Mouse (Mus musculus) heart, adult 2 months (tissue): ENCODE data around the gene Fbxo6. TPM values are rescaled to one million over a fixed set of nuclear protein-coding genes. Genes with fewer than 3 reads are reported as not detected.

Experiments used
- DNase-seq, 2 experiments: peaks; one replicate each; pipeline ENCODE4 v3.0.0; 2021
- H3K27ac ChIP-seq: fragments of 200-600 bp; 2 replicates; pipeline ENCODE4 v1.8.1; 2022
- H3K27me3 ChIP-seq: fragments of 200-500 bp; 2 replicates; pipeline ENCODE4 v1.6.1; 2012; ENCODE audit warnings: mild to moderate bottlenecking, low read length, inconsistent platforms, mixed read lengths; ENCODE audit not compliant: control insufficient read depth, insufficient read depth
- H3K36me3 ChIP-seq: fragments of 200-500 bp; 2 replicates; pipeline ENCODE4 v1.6.1; 2012; ENCODE audit warnings: low read length, inconsistent platforms; ENCODE audit not compliant: control insufficient read depth, insufficient read depth
- H3K4me1 ChIP-seq: fragments of 200-500 bp; 2 replicates; pipeline ENCODE4 v1.6.1; 2011; ENCODE audit warnings: low read length; ENCODE audit not compliant: control insufficient read depth, insufficient read depth
- H3K4me3 ChIP-seq: fragments of 200-600 bp; 2 replicates; pipeline ENCODE4 v1.8.1; 2022
- H3K79me2 ChIP-seq: fragments of 200-500 bp; replicated peaks from 2 replicates; pipeline ENCODE4 v1.6.1; 2012; ENCODE audit warnings: mild to moderate bottlenecking, inconsistent platforms, low read length, moderate library complexity, mixed read lengths; ENCODE audit not compliant: control insufficient read depth, insufficient read depth
- H3K9ac ChIP-seq: fragments of 200-500 bp; 2 replicates; pipeline ENCODE4 v1.6.1; 2012; ENCODE audit warnings: low read depth, mild to moderate bottlenecking, control low read depth, inconsistent platforms, low read length, mixed read lengths
- CTCF ChIP-seq: fragments of 200-600 bp; IDR thresholded peaks from 2 replicates; pipeline ENCODE4 v1.8.1; 2022; ENCODE audit warnings: antibody characterized with exemption, mild to moderate bottlenecking, moderate library complexity
- EP300 ChIP-seq: fragments of 200-500 bp; IDR thresholded peaks from 2 replicates; pipeline ENCODE4 v1.6.1; 2011; ENCODE audit warnings: low read depth, low read length, control low read depth; ENCODE audit not compliant: insufficient read depth
- POLR2A ChIP-seq: fragments of 200-500 bp; IDR thresholded peaks from 2 replicates; pipeline ENCODE4 v1.6.1; 2011; ENCODE audit warnings: mild to moderate bottlenecking, low read depth, low read length, control low read depth; ENCODE audit not compliant: insufficient read depth
- WGBS: fragments of 180-500 bp; shearing (Covaris S2); methylation state at CpG from one replicate; pipeline ENCODE4 v1.1.7; 2018; 5-methylcytosine and 5-hydroxymethylcytosine counted together
- intact Hi-C: fragments of 180-260 bp; cut with DNase I; formaldehyde crosslinking; loops from one replicate; pipeline ENCODE4 v1.15.1; 2025
- polyA plus RNA-seq: library from polyadenylated mRNA; depleted of rRNA; stranded (reverse); fragments of >200 nt; gene quantifications from 2 replicates; pipeline ENCODE4 v1.2.3, GENCODE M21; 2012
- total RNA-seq, 2 experiments: library from RNA; stranded (reverse); gene quantifications; 2 replicates each; pipeline ENCODE4 v1.2.3; 2021

Gene Fbxo6
- total and polyA plus RNA-seq, 3 experiments, result 36.0 to 68.6 (median 39.3) TPM

DNA sequence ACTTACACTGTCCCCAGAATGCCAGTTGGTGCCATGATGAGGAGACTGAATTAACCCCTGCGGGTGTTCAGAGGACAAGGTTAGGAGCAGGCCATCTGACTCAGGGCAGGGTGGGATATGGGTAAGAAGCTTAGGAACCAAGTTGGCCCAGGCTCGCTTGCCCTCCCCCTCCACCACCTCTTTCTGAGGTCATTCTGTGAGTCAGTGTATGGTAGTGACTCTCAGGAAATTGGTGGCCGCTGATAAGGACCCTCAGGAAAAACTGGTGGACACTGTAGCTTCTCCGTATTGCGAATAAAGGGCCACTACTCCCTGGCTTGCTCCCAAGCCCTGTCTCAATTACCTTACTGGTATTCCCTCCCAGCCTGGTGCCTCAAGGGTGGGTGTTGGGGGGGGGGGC, 42.7 kb downstream of the Fbxo6 start:
- no peak overlapping the region for H3K27ac ChIP-seq
- no peaks in the 10 kb centered on the region for H3K79me2 ChIP-seq
- DNase-seq, result no peak
- no peak overlapping the region for H3K9ac ChIP-seq
- no peaks in the 10 kb centered on the region for H3K36me3 ChIP-seq
- no peaks in the 10 kb centered on the region for H3K27me3 ChIP-seq
- H3K4me3 ChIP-seq, result no peak overlapping the region
- TF ChIP-seq EP300 (no peak), CTCF (no peak)
- 49% methylated on average over 5 of the region's 5 CpGs for WGBS
- intact Hi-C loops, result no loop called here
- H3K4me1 ChIP-seq, result no peaks in the 10 kb centered on the region

DNA sequence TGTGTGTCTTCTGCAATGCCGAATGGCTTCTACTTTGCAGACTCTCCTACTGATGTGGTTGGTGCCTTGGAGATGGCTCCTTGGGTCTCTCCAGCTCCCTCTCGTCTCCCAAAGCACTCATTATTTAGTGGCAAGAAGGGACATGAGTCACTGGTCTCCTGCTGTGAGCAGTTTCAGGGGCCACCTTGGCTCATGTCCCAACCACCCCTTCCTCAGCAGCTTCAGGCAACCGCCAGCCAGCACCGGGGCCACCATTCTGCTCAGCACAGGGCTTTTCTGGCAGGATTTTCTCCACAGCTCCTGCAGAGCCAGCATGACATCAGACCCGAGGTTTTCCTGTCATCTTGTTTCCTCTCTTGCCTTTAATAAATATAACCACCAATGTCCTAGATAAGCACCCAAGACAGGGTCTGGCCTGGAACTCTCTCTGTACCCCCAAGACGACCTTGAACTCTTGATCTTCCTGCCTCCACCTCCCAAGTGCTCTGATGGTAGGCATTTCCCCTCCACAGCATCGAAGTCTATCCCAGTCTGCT, 43.3 kb downstream of the Fbxo6 start:
- no peak overlapping the region for H3K9ac ChIP-seq
- WGBS, result 30% methylated on average over 7 of the region's 7 CpGs
- intact Hi-C loops, result no loop called here
- no peak overlapping the region for H3K4me3 ChIP-seq
- H3K4me1 ChIP-seq, result no peaks in the 10 kb centered on the region
- no peaks in the 10 kb centered on the region for H3K27me3 ChIP-seq
- no peak for TF ChIP-seq EP300
- TF ChIP-seq POLR2A, result no peak
- TF ChIP-seq CTCF, result no peak
- no peak overlapping the region for H3K27ac ChIP-seq
- DNase-seq, result no peak
- H3K79me2 ChIP-seq, result no peaks in the 10 kb centered on the region
- no peaks in the 10 kb centered on the region for H3K36me3 ChIP-seq

DNA sequence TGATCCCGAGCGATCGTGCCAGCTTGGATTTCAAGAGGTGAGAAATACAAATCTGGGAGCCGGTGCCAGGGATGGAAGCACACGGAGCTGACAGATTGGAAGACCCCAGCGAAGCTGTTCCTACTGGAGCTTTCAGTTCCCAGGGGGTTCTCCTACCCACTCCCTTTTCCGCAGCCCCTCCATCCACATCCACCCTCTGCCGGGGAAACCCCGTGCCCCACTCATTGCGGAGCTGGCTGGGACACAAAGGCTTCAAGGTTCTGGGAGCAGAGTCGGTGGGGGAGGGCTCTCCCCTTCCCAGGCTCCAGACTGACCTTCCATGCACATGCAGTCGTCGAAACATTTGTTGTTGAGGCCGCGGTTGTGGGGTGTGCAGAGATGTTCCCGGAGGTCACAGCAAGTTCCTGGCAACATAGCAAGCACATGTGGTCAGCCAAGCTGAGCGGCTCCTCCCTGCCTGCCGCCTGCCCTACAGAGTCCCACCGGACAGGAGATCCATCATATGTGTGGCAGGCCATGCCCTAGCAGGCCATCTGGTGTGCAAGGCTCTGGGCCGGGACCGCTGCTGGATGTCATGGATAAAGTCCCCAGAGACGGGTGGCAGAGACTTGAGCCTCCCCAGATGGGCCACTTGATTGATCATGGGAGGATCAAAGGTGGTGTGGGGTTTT, 44.2 kb downstream of the Fbxo6 start:
- no peaks in the 10 kb centered on the region for H3K27me3 ChIP-seq
- no peak for TF ChIP-seq POLR2A
- TF ChIP-seq CTCF, result no peak
- no peak for TF ChIP-seq EP300
- H3K27ac ChIP-seq, result no peak overlapping the region
- H3K36me3 ChIP-seq, result no peaks in the 10 kb centered on the region
- intact Hi-C loops, result no loop called here
- H3K79me2 ChIP-seq, result no peaks in the 10 kb centered on the region
- H3K4me1 ChIP-seq, result no peaks in the 10 kb centered on the region
- 40% methylated on average over 22 of the region's 22 CpGs for WGBS
- H3K9ac ChIP-seq, result no peak overlapping the region
- DNase-seq, result no peak
- no peak overlapping the region for H3K4me3 ChIP-seq

DNA sequence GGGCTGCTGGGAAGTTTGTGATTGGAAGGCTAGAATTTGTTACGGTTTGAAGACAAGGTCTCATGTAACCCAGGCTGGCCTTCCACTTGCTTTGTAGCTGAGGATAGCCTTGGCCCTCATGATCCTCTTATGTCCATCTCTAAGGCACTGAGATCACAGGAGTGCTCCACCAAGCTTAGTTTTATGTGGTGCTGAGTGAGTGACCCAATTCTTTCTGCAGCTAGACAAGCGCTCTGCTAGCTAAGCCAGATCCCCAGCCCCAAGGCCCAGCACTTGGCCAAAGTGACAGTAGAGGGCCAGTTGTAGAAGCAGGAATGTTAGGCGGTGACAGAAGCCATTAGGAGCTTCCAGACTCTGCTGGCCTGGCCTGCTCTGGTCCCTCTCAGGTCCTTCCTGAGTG, 47.8 kb downstream of the Fbxo6 start:
- 81% methylated on average over 3 of the region's 3 CpGs for WGBS
- intact Hi-C loops, result no loop called here
- H3K27ac ChIP-seq, result no peak overlapping the region

DNA sequence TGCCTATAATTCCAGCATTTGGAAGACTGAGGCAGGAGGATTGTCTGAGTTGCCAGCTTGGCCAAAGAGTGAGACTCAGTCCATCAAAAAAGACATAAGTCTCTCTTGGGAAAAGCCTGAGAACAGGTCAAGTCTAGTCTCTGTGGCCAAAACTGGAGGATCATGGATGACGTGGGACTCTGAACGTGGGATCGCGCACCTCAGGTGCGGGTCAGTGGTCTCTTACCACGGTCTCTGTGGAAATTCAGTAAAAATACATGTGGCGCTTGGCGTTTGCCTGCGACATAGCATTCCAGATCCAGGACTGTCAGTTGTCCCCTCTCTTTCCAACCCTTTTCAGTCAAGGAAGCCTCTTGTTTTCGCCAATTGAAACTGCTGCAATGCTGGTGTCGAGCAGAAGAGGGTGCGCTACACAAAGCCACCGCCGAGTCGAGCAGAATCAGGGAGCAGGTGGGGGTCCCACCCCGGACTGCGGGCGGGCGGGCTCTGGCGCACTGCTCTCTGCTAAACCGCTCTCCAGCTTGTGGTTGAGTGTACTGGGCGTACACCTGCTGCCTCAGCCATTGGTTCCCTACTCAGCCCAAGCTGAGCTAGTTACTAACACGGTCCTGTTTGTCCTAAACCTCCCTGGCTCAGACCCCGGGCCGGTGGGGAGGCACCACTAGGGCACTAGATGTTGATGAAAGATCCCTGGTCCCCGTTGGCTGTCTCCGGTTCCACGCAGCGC, 50.0 kb downstream of the Fbxo6 start:
- peak; percentile 78 for TF ChIP-seq CTCF
- TF ChIP-seq EP300, result no peak
- peak overlapping the region; percentile 17 for H3K9ac ChIP-seq
- DNase-seq, result peak; percentile 62 to 69
- intact Hi-C loops, result no loop called here
- H3K4me1 ChIP-seq, result no peaks in the 10 kb centered on the region
- 19% methylated on average over 29 of the region's 29 CpGs for WGBS
- no peaks in the 10 kb centered on the region for H3K27me3 ChIP-seq
- H3K27ac ChIP-seq, result no peak overlapping the region
- peak overlapping the region; percentile 36; the same call in 1 of the 2 replicates for H3K4me3 ChIP-seq
- no peaks in the 10 kb centered on the region for H3K79me2 ChIP-seq
- no peaks in the 10 kb centered on the region for H3K36me3 ChIP-seq

More for the DNA sequence above, 47.8 kb downstream of the Fbxo6 start:
- Histone ChIP-seq H3K27me3 (no peaks in the 10 kb centered on the region), H3K4me3 (no peak overlapping the region), H3K36me3 (no peaks in the 10 kb centered on the region), H3K4me1 (no peaks in the 10 kb centered on the region), H3K79me2 (no peaks in the 10 kb centered on the region), H3K9ac (no peak overlapping the region)
- no peak for TF ChIP-seq EP300
- no peak for TF ChIP-seq CTCF
- TF ChIP-seq POLR2A, result no peak
- DNase-seq, result no peak

DNA sequence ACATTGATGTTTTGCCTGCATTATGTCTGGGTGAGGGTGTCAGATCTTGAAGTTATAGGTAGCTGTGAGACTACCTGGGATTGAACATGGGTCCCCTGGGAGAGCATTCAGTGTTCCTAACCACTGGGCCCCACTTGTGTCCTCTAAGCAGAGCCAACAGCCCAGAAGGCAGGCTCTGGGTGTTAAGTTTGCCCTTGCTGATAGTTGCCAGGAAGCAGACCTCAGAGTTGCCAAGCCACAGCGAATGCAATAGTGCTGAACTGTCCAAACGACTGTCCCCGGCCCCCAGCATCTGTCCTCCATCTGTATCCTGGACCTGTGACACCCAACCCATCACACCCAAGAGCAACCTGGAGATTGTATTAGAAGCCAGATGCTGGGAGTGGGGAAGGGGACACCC, 53.3 kb downstream of the Fbxo6 start:
- Histone ChIP-seq H3K27ac (no peak overlapping the region), H3K36me3 (no peaks in the 10 kb centered on the region), H3K4me3 (no peak overlapping the region), H3K4me1 (no peaks in the 10 kb centered on the region), H3K79me2 (no peaks in the 10 kb centered on the region), H3K9ac (no peak overlapping the region), H3K27me3 (no peaks in the 10 kb centered on the region)
- no peak for DNase-seq
- intact Hi-C loops, result no loop called here
- WGBS, result 29% methylated on average over 3 of the region's 3 CpGs
- TF ChIP-seq CTCF, result no peak
- no peak for TF ChIP-seq POLR2A
- TF ChIP-seq EP300, result no peak
